Mouse (Mus musculus) forebrain, embryonic 16.5 days (tissue): ENCODE data around the gene Sfrp5. TPM values are rescaled to one million over a fixed set of nuclear protein-coding genes. Genes with fewer than 3 reads are reported as not detected.

ENCODE experiments used
- ATAC-seq: fragments of 200-750 bp; cut with Nextera tagmentation; 2 replicates; pipeline ENCODE4 v1.8.0; 2017; ENCODE audit warnings: mild to moderate bottlenecking, moderate library complexity
- H3K27ac ChIP-seq: fragments of 300-500 bp; sonication (generic); 2 replicates; pipeline ENCODE4 v1.5.1; 2014; ENCODE audit warnings: low read length, control low read depth
- H3K27me3 ChIP-seq: fragments of 300-500 bp; sonication (generic); replicated peaks from 2 replicates; pipeline ENCODE4 v1.6.1; 2014; ENCODE audit warnings: low read length; ENCODE audit not compliant: control insufficient read depth, insufficient read depth
- H3K36me3 ChIP-seq: fragments of 300-500 bp; sonication (generic); 2 replicates; pipeline ENCODE4 v1.6.1; 2014; ENCODE audit not compliant: control insufficient read depth, insufficient read depth
- H3K4me1 ChIP-seq: fragments of 300-500 bp; sonication (generic); replicated peaks from 2 replicates; pipeline ENCODE4 v1.6.1; 2014; ENCODE audit warnings: low read length; ENCODE audit not compliant: control insufficient read depth, insufficient read depth
- H3K4me2 ChIP-seq: fragments of 300-500 bp; sonication (generic); 2 replicates; pipeline ENCODE4 v1.6.1; 2014; ENCODE audit warnings: mild to moderate bottlenecking, low read length, control low read depth
- H3K4me3 ChIP-seq: fragments of 300-500 bp; sonication (generic); replicated peaks from 2 replicates; pipeline ENCODE4 v1.5.1; 2014; ENCODE audit warnings: mild to moderate bottlenecking, low read length, control low read depth
- H3K9ac ChIP-seq: fragments of 300-500 bp; sonication (generic); replicated peaks from 2 replicates; pipeline ENCODE4 v1.6.1; 2014; ENCODE audit warnings: low read depth, low read length, control low read depth
- H3K9me3 ChIP-seq: fragments of 300-500 bp; sonication (generic); 2 replicates; pipeline ENCODE4 v1.6.1; 2016; ENCODE audit warnings: low read length; ENCODE audit not compliant: control insufficient read depth
- WGBS: fragments of 180-500 bp; shearing (Covaris S2); extraction: QIAGEN DNeasy Blood & Tissue Kit; methylation state at CpG from one replicate; pipeline ENCODE4 v1.1.7; 2014; 5-methylcytosine and 5-hydroxymethylcytosine counted together
- polyA plus RNA-seq: library from polyadenylated mRNA; unstranded; fragments of >200 nt; fragmentation: Nextera tagmentation; extraction: Ambion mirVana; gene quantifications from 2 replicates; pipeline ENCODE4 v1.2.1, GENCODE M21; 2015

Gene Sfrp5
- polyA plus RNA-seq, 1 experiment from 2014 or later, result 1.2 TPM

- H3K4me2 ChIP-seq, result peak within 1 kb of the TSS; percentile 7; the same call in 1 of the 2 replicates
- H3K27me3 ChIP-seq, result 0 out of 2 replicates have a peak, but pooled peaks cover 5% of the 10 kb centered on the region
- 75% methylated on average over 5 of the region's 5 CpGs for WGBS
- no peaks in the 10 kb centered on the region for H3K9me3 ChIP-seq
- peaks cover 13% of the 10 kb centered on the region for H3K4me1 ChIP-seq
- no peak within 1 kb of the TSS for H3K27ac ChIP-seq
- no peaks in the 10 kb centered on the region for H3K36me3 ChIP-seq
- H3K9ac ChIP-seq, result no peak within 1 kb of the TSS
- ATAC-seq, result no peak
- H3K4me3 ChIP-seq, result no peak within 1 kb of the TSS
These were observed 38.3 kb downstream of the Sfrp5 start, which contains the start of gene Zfyve27 for GRCm38 (mm10) chr19:42163764-42164163. Zfyve27 (plus strand) TSS chr19:42163951.

GRCm38 (mm10) chr19:42158246-42159017 is 43.6 kb downstream of the Sfrp5 start:
- H3K4me1 ChIP-seq, result no peaks in the 10 kb centered on the region
- H3K27me3 ChIP-seq, result 0 out of 2 replicates have a peak, but pooled peaks cover 2% of the 10 kb centered on the region
- no peak for ATAC-seq
- no peak overlapping the region for H3K9ac ChIP-seq
- H3K36me3 ChIP-seq, result no peaks in the 10 kb centered on the region
- H3K4me2 ChIP-seq, result no peak overlapping the region
- H3K9me3 ChIP-seq, result no peaks in the 10 kb centered on the region
- H3K4me3 ChIP-seq, result no peak overlapping the region
- 73% methylated on average over 13 of the region's 13 CpGs for WGBS
- H3K27ac ChIP-seq, result no peak overlapping the region

- WGBS, result 72% methylated on average over 11 of the region's 12 CpGs
- H3K27ac ChIP-seq, result no peak overlapping the region
- no peak overlapping the region for H3K4me3 ChIP-seq
- H3K4me1 ChIP-seq, result no peaks in the 10 kb centered on the region
- H3K9ac ChIP-seq, result no peak overlapping the region
- no peaks in the 10 kb centered on the region for H3K36me3 ChIP-seq
- H3K27me3 ChIP-seq, result 0 out of 2 replicates have a peak, but pooled peaks cover 2% of the 10 kb centered on the region
- ATAC-seq, result no peak
- H3K4me2 ChIP-seq, result no peak overlapping the region
- H3K9me3 ChIP-seq, result no peaks in the 10 kb centered on the region
These were observed 44.4 kb downstream of the Sfrp5 start for GRCm38 (mm10) chr19:42157493-42158237.

- no peak overlapping the region for H3K4me3 ChIP-seq
- no peaks in the 10 kb centered on the region for H3K9me3 ChIP-seq
- WGBS, result 5% methylated on average over 6 of the region's 6 CpGs
- H3K4me2 ChIP-seq, result no peak overlapping the region
- peaks cover 11% of the 10 kb centered on the region for H3K27me3 ChIP-seq
- H3K27ac ChIP-seq, result no peak overlapping the region
- no peak overlapping the region for H3K9ac ChIP-seq
- H3K4me1 ChIP-seq, result peaks cover 9% of the 10 kb centered on the region; the same call in 1 of the 2 replicates
- H3K36me3 ChIP-seq, result no peaks in the 10 kb centered on the region
- peak; percentile 49; the same call in 1 of the 2 replicates for ATAC-seq
These were observed 50.1 kb downstream of the Sfrp5 start for GRCm38 (mm10) chr19:42151990-42152389.

- H3K9ac ChIP-seq, result peak overlapping the region; percentile 71
- peaks cover 10% of the 10 kb centered on the region; the same call in 1 of the 2 replicates for H3K4me1 ChIP-seq
- H3K36me3 ChIP-seq, result no peaks in the 10 kb centered on the region
- peak overlapping the region; percentile 65 for H3K4me2 ChIP-seq
- ATAC-seq, result peak; percentile 9; the same call in 1 of the 2 replicates
- H3K27me3 ChIP-seq, result peaks cover 11% of the 10 kb centered on the region
- 31% methylated on average over 7 of the region's 7 CpGs for WGBS
- H3K4me3 ChIP-seq, result peak overlapping the region; percentile 65
- no peaks in the 10 kb centered on the region for H3K9me3 ChIP-seq
- H3K27ac ChIP-seq, result no peak overlapping the region
These were observed 53.5 kb downstream of the Sfrp5 start for GRCm38 (mm10) chr19:42148569-42148860.

Other genes with a start within 250 kb of the Sfrp5 start
- 35.0 and 39.4 TPM in 2 replicates for gene Mms19, start 221.1 kb downstream of the Sfrp5 start, polyA plus RNA-seq
- 8.0 and 8.7 TPM in 2 replicates for gene Ubtd1, start 220.5 kb downstream of the Sfrp5 start, polyA plus RNA-seq
- gene Ankrd2, start 166.3 kb downstream of the Sfrp5 start, polyA plus RNA-seq, result 0.30 and 0.51 TPM in 2 replicates
- gene Hoga1, start 156.6 kb downstream of the Sfrp5 start, polyA plus RNA-seq, result 0.66 and 0.82 TPM in 2 replicates
- gene 4933411K16Rik, start 150.0 kb downstream of the Sfrp5 start, polyA plus RNA-seq, result not detected in 2 replicates
- 181 and 182 TPM in 2 replicates for gene Morn4, start 115.9 kb downstream of the Sfrp5 start, polyA plus RNA-seq
- gene Pi4k2a, start 111.8 kb downstream of the Sfrp5 start, polyA plus RNA-seq, result 28.8 and 31.9 TPM in 2 replicates
- 7.4 and 7.5 TPM in 2 replicates for gene Avpi1, start 73.2 kb downstream of the Sfrp5 start, polyA plus RNA-seq
- gene Marveld1, start 54.9 kb downstream of the Sfrp5 start, polyA plus RNA-seq, result 1.5 and 2.0 TPM in 2 replicates
- 65.4 and 78.7 TPM in 2 replicates for gene Zfyve27, start 38.3 kb downstream of the Sfrp5 start, polyA plus RNA-seq
- gene Golga7b, start 45.3 kb upstream of the Sfrp5 start, polyA plus RNA-seq, result 29.5 and 41.0 TPM in 2 replicates
- 17.1 and 24.3 TPM in 2 replicates for gene Crtac1, start 229.5 kb upstream of the Sfrp5 start, polyA plus RNA-seq